Mouse (Mus musculus) spleen, postnatal 14 days (tissue): Measurements from ENCODE around the gene Zfr.
A peak's percentile ranks its signal among the peaks of the same experiment; 100 is the strongest.

Experiments
- DNase-seq, 2 experiments: peaks; one replicate each; pipeline ENCODE4 v3.0.0; 2021 to 2022; ENCODE audit warnings: low spot score in 2 of 2

The Zfr gene

DNA sequence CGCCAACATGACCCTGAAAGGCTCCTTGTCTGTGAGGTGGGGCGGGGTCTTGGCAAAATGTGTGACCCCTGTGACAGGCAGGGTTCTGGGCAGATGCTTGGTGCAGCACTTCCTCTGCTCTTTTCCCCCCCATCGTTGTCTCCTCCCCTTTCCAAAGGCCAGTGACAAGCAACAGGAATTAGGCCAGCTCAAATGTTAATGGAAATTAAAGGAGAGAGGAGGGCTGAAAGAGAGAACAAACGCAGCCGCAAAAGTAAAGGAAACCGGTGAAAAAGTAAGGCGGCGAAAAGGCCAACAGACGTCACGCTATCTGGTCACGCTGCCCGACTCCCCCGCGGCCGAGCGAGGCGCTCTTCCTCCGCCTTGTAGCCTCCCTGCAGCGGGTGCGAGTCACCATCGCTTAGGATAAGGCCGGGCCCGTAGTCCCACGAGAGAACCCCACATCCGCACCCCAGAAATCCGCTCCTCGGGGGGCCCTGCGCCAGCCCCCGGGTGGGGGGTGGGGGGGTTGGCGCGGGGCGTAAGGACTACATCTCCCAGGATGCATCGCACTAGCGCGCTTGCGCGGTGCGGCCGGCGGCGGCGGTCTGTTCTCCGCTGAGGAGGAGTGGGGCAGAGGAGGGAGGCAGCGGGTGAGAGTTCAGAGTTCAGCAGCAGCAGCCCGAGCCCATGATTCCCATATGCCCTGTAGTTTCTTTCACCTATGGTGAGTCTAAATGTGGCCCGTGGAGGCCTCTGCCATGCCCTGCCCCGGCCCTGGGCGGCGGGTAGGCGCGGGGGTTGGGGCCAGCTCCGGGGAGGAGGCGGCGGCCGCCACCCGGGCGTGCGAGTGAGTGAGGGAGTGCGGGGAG is at the start of gene Zfr:
TSS of gene Zfr (plus strand) at position 590 of the 851 bp plus-strand sequence.
- DNase-seq: peak; percentile 85 to 87

DNA sequence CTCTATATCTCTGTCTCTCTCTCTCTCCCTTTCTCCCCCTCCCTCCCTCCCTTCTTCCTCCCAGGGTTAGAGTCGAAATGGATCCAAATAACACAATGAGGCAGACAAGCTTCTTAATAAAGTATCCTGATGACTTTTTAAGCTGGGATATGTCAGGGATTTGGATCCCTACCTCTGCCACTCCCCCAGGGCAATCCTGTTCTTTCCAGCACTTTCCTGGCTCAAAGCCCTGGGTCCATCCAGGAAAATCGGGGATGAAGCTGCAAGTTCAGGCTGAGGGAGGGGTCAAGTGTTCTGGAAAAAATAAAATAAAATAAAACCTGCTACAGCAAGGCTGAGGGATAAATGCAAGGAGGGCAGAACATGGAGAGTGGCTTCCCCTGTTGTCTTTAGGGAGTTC is 49.7 kb upstream of the Zfr start:
- DNase-seq: no peak

DNA sequence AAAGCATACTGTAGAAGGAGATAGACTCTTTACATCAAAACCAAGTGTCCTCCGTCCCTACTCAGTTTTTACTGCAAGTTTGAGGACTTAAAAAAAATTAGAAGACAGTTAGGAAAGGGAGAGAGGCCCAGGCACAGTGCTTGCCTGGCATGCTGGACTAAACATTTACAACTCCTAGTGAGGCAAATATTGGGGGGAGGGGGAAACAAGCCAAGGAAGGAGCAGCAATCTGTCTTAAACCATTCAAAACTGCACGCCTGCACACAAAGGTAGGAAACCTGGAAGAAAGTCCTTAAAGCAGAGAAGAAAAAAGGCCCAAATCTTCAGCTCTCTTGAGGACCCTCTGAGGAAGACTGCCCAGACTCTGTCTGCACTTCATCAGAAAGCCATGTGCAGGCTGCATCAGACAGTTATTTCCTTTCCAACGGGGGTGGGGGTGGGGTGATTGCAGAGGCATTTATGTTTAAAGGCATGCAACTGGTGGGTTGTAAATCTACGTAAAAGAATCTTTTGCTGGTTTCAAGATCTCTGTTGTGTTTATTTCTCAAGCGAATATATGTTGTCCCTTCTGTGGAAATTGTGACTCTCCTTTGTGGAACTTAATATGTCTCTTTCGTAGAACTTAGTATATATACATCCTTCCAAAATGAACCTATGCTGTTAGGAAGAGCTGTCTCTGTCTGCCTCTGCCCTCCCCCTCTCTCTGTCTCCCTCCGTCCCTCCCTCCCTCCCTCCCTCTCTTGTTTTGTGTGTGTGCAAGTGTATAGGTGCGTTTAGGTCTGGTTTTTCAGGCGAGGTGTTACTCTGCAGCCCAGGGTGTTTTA is 49.0 kb upstream of the Zfr start:
- DNase-seq: no peak

DNA sequence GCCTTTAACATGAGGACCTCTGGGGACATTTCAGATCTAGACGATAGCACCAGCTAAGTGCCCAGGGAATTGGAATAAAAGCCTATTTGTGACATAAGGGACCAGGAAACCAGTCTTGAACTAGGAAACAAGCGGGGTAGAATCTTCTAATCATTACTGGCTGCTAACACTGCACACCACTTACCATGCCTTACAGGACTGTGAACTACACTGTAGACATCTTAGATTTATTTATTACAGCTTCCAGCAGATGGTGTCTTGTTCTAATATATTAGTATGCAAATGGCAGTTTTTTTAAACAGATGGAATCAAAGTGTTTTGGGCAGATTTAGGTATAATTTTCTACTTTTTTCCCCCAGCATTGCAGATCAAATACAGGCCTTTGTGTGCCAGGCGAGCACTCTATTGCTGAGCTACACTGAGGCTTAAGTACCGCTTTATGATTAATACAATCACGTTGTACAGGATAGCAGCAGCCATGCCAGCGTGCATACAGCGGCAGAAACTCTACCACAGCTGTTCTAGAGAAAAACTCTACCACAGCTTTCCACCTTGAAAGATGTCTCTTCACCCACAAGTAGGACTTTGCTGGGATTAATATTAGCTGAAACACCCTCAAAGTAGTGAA is 44.8 kb upstream of the Zfr start:
- no peak for DNase-seq

DNA sequence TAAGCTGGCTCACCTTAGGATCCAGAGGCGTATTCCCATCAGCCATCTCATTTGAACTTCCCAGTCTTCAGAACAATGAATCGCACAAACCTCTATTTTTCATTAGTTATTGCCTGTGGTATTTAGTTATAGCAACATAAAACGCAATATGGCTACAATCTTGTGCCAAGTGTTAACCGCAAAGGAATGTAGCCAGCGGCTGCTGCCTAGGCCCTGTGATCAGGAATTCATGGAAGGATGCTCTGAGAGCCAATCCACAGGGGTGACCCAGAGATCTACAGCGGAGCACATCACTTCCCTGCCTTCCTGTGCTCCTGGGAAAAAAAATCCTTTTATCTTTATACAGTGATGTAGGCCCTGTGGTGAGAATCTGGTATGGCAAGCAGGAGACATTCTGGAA is 43.2 kb upstream of the Zfr start:
- no peak for DNase-seq

DNA sequence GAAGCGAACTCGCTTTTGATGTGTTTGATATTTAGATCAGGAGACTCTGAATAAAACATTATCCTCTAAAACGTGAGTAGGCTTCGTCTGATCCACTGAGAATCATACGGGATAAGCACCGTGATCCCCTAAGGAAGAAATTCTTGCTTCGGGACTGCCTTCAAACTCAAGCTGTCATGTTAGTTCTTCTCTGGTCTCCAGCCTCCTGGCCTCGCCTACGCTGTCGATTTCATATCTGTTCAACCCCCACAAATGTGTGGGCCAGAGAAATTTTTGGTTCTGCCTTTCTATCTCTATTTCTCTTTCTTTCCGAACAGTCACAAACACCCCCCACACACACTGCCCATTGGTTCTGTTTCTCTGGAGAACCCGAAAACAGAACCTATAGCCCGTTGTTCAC is 35.3 kb upstream of the Zfr start:
- DNase-seq: no peak

DNA sequence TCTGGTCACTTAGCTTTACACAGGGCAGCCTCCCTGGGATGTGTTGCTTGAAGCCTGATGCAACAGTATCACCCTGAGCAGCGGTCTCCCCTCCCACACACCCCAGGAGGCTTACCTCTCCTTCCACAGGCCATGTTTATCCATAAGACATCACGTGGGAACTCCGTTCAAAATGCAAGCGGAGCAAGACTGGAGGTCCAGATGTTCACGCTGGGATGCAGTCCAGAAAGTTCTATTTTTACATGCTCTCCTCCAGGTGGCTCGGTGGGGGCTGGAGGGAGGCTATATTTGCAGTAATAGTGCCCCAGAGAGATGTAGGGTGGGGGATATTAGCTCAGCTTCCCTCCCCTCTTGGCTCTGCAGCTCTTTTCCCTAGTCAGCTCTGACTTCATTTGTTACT is 33.5 kb upstream of the Zfr start:
- no peak for DNase-seq

DNA sequence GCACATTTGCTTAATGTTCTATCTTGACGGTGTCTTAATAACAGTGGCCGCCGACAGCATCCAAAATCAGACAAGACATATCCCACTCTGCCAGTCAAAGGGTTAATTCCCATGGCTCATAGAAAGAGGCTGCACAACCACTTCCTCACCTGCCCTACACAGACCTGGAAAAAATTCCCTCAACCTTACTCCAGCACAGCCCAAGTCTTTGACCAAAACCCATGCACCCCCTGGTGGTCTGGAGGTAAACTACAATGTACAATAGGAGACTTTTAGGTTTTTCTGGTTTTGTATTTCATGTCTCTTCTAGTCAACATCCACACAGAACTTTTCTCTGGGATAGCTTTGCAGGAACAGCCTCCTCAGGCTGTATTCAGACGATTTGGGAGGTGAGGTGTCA is 32.8 kb upstream of the Zfr start:
- DNase-seq: peak in 1 of 2 experiments; percentile 45

DNA sequence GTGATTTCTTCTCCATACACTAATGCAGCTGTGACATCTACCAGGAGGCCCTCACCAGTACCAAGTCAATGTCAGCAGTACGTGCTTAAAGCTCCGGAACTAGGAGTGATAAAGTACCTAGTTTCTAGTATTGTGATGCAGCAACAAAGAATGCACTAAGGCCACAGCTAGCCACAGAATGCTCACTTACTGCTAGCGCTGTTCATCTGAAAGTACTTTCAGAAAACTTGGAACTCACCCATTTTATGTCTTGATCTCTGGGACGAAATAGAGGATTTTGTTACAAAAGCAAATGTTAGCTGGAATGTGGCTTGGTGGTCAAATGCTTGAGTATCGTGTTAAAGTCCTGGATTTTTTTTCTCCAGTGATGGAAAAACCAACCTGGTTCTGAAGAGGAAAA is 30.0 kb upstream of the Zfr start:
- no peak for DNase-seq

DNA sequence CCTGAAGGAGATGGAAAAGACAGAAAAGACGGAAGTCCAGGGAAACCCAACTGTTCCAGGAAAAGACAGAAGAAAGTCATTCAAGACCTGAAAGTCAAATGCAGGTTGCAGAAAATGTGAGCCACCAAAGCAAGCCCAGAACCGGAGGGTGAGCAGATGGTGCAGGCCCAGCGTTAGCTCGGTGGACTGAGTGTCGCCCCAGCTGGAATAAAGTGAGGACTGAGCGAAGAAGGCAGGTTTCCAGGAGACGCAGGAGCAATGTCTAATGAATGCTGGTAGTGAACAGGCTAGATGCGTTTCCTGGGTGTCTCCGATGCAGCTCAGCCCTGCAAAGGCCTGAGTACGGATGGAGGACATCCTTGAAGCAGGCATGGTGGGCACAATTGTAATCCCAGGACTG is 29.5 kb upstream of the Zfr start:
- no peak for DNase-seq

DNA sequence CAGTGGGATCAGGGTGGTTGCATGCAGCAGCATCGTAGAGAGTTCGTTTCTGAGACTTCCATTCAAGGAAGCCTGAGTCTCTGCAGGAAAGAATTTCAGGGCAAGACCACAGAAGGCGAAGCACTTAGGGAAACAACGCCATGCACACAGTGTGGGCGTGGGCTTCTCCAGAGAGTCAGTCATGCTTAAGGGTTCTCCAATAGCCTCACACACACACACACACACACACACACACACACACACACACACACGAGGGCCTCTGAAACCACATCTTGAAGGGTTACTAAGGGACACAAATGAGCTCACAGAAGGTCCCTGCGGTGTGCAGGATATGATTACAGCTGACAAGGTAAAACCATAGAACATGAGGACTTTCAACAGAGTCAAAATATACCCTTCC is 27.5 kb upstream of the Zfr start:
- DNase-seq: no peak

DNA sequence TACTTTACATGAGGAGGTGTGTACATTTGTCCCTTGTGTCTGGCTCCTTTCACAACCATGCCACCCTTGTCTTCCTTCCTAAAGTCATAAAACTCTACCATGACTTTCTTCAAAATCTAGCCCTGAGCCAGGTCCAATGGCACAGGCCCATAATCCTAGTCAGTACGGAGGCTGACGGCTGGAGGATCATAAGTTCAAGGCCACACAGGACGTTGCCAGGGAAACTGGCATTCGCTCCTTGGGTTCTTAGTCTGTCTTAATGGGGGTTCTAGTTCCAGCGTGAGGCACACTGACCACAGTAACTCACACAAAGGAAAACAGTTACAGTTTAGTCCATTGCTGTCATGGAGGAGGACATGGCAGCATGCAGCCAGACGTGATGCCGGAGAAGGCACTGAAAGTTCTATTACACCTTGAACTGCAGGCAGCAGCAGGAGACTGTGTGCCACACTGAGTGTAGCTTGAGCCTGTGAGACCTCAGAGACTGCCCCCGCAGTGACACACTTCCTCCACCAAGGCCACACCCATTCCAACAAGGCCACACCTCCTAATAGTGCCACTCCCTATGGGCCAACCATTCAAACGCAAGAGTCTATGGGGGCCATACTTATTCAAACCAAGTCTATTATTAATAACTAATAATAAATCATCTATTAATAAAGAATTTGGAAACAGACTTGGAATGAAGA is 26.5 kb upstream of the Zfr start:
- DNase-seq: no peak

DNA sequence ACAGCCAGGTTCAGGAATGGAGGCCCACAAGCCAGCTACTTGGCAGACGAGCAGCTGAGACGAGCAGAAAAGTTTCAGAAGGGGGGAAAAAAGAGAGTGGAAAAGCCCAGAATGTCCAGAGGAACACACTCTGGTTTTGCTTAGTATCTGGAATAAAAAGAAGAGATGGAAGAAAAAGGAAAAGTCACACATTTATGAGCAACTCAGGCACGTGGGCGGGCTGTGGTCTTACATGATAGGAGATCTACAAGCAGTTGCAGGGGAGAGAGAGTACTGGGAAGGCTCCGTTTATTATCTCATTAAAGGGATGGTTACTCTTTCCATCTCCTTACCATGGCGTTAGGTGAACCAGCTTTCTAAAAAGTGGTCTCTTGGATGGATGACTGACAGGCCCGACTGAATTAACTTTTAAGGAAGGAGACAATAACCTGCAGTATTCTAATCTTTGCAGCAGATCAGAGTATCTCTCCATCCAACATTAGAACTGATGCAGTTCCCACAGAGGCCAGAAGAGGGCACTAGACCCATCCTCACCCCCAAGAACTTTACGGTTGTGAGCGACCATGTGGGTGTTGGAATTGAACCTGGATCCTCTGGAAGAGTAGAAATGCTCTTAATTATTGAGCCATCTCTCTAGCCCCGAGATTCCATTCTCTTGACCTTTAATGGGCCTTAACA is 25.7 kb upstream of the Zfr start:
- peak in 1 of 2 experiments; percentile 39 for DNase-seq

DNA sequence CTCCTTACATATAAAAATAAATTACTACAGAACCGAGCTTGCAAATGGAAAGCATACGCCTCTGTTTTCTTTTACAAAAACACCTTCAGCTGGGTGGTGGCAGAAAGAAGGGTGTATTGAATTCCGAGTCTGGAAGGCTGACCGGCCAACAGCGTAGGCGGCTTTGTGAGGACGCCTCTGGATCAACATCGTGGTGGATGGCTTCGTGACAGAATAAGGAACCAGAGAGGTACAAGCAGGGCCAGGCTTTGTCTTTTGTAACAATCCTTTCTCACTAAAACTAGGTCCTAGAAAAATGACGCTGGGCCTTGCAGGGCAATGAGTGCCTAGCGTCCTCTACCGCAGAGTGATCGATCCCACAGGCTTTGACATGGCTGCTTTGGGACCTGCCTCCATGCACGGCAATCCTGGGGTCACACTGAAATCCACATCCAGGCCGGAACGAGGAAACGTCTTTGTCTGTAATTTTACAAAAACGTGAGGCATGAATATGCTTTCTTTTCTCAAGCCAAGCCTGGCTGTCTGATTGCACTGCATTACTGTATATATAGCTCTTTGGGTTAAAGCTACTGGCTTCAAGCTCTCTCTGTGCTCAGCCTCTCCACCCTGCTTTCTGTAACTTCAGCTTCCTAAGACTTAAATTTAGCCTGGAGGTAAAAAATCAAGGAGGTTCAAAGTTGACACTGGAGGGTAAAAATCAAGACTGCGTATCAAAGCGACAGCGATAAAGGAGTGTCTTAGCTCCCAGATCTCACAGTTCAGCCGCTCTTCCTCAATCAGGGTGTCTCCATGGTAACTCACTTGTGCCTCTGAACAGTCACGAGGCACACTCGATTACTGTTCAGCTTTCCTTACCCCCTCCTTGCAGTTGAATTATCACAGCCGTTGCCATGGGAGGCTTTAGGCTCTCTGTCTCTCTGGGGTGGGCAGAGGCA is 24.3 kb upstream of the Zfr start:
- DNase-seq: no peak

DNA sequence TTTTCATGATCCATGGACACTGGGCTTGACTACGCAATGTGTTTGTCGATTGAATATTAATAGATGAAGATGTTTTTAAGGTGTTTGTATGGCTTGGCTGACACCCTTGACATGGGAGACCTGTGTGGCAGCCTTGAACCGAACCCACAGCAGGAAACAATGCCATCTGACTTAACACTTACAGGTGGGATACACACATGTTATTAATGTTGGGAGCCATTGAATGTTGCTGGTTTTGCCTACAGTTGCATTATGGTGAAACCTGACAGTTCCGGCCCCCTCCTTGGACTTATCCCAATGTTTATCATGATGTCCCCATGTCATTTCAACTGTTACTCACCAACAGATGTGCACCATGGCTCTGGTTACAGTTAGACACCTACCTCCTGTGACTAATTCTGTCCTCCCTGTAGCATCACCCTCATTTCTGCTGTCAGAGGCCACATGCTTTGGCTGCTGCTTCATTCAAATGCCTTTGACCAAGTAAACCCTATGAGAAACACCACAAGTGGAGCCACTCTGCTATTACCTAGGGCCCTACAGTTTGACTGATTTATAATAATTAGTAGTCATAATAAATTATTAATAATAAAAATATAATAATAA is 23.6 kb upstream of the Zfr start:
- no peak for DNase-seq

DNA sequence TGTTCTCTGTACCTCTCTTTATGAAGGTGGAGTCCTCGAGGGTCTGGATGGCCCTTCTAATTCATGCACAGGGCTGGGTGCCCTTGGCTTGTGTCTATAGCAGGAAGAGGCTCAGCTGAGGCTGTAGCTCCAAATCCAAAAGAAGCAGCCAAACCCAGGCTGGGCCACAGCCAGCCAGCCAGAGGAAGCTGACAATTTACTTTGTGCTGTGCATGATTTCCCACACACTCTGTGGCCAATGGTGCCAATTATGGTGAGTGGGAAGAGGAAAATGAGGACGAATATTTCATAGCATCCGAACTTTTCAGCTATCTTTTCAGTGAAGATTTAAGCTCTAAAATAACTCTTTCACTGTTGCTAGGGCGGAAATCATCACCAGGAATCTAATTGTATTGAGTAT is 21.2 kb upstream of the Zfr start:
- DNase-seq: no peak

DNA sequence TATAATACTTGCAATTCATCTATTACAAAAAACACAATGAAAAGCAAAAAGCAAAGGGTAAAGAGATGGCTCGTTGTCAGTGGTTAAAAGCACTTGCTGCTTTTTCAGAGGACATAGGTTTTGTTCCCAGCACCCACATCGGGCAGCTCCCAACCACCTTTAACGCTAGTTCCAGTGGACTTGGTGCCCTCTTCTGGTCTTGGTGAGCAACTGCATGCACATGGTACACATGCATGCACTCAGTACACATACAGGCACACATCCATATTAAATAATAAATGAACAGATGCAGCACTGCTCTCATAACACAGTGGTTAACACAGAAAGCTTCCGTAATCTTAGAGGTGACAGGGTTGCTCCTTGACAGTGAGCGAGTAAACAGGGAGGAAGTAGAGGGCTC is 20.3 kb upstream of the Zfr start:
- no peak for DNase-seq

DNA sequence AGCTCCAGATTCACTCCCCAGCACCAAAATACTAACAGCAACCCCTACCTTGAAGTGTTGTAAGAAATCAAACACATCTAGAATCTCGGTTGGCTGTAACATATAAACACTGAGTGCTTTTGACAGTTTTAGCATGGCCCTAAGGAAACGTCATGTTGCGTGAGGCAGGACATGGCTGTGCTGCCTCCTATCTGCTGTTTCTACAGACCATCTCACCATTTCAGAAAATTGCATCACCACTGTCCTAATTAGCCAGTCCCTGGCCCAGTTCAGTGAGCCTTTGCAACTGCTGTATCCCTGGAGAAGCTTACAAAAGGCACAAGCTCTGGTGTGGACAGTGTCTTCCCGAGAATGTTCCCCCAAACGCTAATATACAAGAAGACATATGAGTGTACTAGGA is 16.7 kb upstream of the Zfr start:
- no peak for DNase-seq

DNA sequence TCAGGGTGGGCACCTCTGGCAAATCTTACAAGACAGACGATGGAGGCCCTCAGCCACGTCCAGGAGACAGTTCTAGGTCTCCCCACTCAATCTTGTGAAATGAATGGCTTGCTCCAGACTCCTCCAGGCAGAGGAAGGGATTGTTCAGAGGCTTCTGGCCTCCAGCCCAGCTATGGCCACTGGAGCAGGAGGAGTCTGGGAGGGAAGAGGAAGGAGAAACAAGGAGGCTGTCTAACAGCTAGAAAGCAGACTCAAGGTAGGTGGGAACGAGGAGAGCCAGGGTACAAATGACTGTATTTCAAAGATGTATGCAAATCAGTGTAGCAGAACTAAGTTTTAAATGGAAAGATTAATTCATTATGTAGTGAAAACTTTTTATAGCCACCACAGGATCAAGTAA is 13.9 kb upstream of the Zfr start:
- no peak for DNase-seq

DNA sequence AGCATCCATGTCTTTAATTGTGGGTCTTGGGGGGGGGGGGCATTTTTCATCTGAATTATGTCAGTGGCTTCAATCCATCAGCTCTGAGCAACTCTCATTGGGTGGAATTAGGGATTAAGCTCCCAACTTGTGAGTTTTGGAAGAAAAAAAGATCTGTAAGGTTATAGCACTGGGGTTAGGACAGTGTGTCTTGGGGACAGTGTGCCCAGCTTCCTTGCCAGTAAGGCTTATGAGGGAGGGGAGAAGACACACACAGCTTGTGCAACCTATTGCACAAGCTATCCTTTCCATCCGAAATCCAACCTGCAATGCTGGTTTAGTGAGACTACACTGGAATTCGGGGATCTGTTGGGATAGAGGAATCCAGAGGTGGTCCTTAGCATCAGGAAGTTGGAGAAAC is 12.8 kb upstream of the Zfr start:
- no peak for DNase-seq
